Mouse (Mus musculus) spleen, adult 2 months (tissue): ENCODE results near the gene Lsm11. TPM values are rescaled to one million over a fixed set of nuclear protein-coding genes. Genes with fewer than 3 reads are reported as not detected.

Experiments used
- DNase-seq, 2 experiments: peaks; one replicate each; pipeline versions ENCODE4 v3.0.0 to v3.0.0-alpha.2; 2012 to 2021; ENCODE audit warnings: low spot score in 2 of 2, low read depth in 1 of 2
- H3K27ac ChIP-seq: fragments of 200-500 bp; 2 replicates; pipeline ENCODE4 v1.5.1; 2012; ENCODE audit warnings: low read length, inconsistent platforms; ENCODE audit not compliant: insufficient read depth
- H3K27me3 ChIP-seq: fragments of 200-500 bp; 2 replicates; pipeline ENCODE4 v1.6.1; 2012; ENCODE audit warnings: mild to moderate bottlenecking, moderate library complexity, low read length, inconsistent platforms; ENCODE audit not compliant: control insufficient read depth, insufficient read depth
- H3K36me3 ChIP-seq: fragments of 200-500 bp; 2 replicates; pipeline ENCODE4 v1.6.1; 2012; ENCODE audit warnings: mild to moderate bottlenecking, low read length, inconsistent platforms; ENCODE audit not compliant: control insufficient read depth, insufficient read depth
- H3K4me1 ChIP-seq: fragments of 200-500 bp; 2 replicates; pipeline ENCODE4 v1.6.1; 2011; ENCODE audit warnings: inconsistent platforms; ENCODE audit not compliant: control insufficient read depth, insufficient read depth, insufficient read length
- H3K4me3 ChIP-seq: fragments of 200-500 bp; 2 replicates; pipeline ENCODE4 v1.5.1; 2011; ENCODE audit warnings: mild to moderate bottlenecking, inconsistent platforms; ENCODE audit not compliant: insufficient read depth, insufficient read length; ENCODE audit errors: extremely low read depth
- CTCF ChIP-seq: fragments of 200-500 bp; IDR thresholded peaks from 2 replicates; pipeline ENCODE4 v1.5.1; 2011; ENCODE audit warnings: mild to moderate bottlenecking, inconsistent platforms; ENCODE audit not compliant: insufficient read depth, insufficient read length, insufficient replicate concordance; ENCODE audit errors: extremely low read depth
- POLR2A ChIP-seq: fragments of 200-500 bp; IDR thresholded peaks from 2 replicates; pipeline ENCODE4 v1.6.1; 2011; ENCODE audit warnings: low read depth, low read length, inconsistent platforms
- WGBS: fragments of 180-500 bp; shearing (Covaris S2); methylation state at CpG from one replicate; pipeline ENCODE4 v1.1.7; 2018; 5-methylcytosine and 5-hydroxymethylcytosine counted together
- polyA plus RNA-seq: library from polyadenylated mRNA; depleted of rRNA; stranded (reverse); fragments of >200 nt; gene quantifications from 2 replicates; pipeline ENCODE4 v1.2.3, GENCODE M21; 2012

Gene Lsm11
- polyA plus RNA-seq, 1 experiment: 3.4 TPM

- no peaks in the 10 kb centered on the region for H3K4me1 ChIP-seq
- TF ChIP-seq POLR2A (no peak), CTCF (no peak)
- H3K36me3 ChIP-seq: peaks cover 48% of the 10 kb centered on the region
- WGBS: 85% methylated on average over 5 of the region's 5 CpGs
- no peaks in the 10 kb centered on the region for H3K27me3 ChIP-seq
- no peak overlapping the region for H3K27ac ChIP-seq
- H3K4me3 ChIP-seq: no peak overlapping the region
- DNase-seq: no peak
Observed at GRCm38 (mm10) chr11:45907301-45907700, 37.4 kb downstream of the Lsm11 start.

- Histone ChIP-seq H3K36me3 (peaks cover 43% of the 10 kb centered on the region), H3K27me3 (no peaks in the 10 kb centered on the region), H3K4me3 (no peak overlapping the region), H3K27ac (no peak overlapping the region), H3K4me1 (no peaks in the 10 kb centered on the region)
- TF ChIP-seq CTCF: no peak
- TF ChIP-seq POLR2A: no peak
- 86% methylated on average over 8 of the region's 8 CpGs for WGBS
- no peak for DNase-seq
Observed at GRCm38 (mm10) chr11:45906109-45906786, 38.5 kb downstream of the Lsm11 start.

- Histone ChIP-seq H3K4me1 (no peaks in the 10 kb centered on the region), H3K36me3 (peaks cover 26% of the 10 kb centered on the region), H3K27me3 (no peaks in the 10 kb centered on the region), H3K27ac (no peak overlapping the region), H3K4me3 (no peak overlapping the region)
- DNase-seq: no peak
- TF ChIP-seq POLR2A (no peak), CTCF (no peak)
- 91% methylated on average over 11 of the region's 11 CpGs for WGBS
Observed at GRCm38 (mm10) chr11:45900233-45901015, 44.3 kb downstream of the Lsm11 start.

- peaks cover 43% of the 10 kb centered on the region for H3K36me3 ChIP-seq
- H3K4me1 ChIP-seq: no peaks in the 10 kb centered on the region
- WGBS: 88% methylated on average over 2 of the region's 2 CpGs
- H3K27me3 ChIP-seq: no peaks in the 10 kb centered on the region
- TF ChIP-seq POLR2A (no peak), CTCF (no peak)
- no peak overlapping the region for H3K27ac ChIP-seq
- no peak for DNase-seq
- no peak overlapping the region for H3K4me3 ChIP-seq
Observed at GRCm38 (mm10) chr11:45897392-45897791, 47.3 kb downstream of the Lsm11 start.

- Histone ChIP-seq H3K27ac (no peak overlapping the region), H3K4me3 (no peak overlapping the region), H3K36me3 (peaks cover 47% of the 10 kb centered on the region), H3K27me3 (no peaks in the 10 kb centered on the region), H3K4me1 (no peaks in the 10 kb centered on the region)
- no peak for TF ChIP-seq POLR2A
- TF ChIP-seq CTCF: no peak
- DNase-seq: no peak
- 91% methylated on average over 5 of the region's 5 CpGs for WGBS
Observed at GRCm38 (mm10) chr11:45892861-45893360, 51.8 kb downstream of the Lsm11 start.

GRCm38 (mm10) chr11:45890423-45890822, 54.3 kb downstream of the Lsm11 start:
- H3K36me3 ChIP-seq: peaks cover 52% of the 10 kb centered on the region
- H3K4me1 ChIP-seq: no peaks in the 10 kb centered on the region
- H3K27me3 ChIP-seq: no peaks in the 10 kb centered on the region
- no peak overlapping the region for H3K27ac ChIP-seq
- TF ChIP-seq POLR2A (no peak), CTCF (no peak)
- no peak for DNase-seq
- 97% methylated on average over 20 of the region's 20 CpGs for WGBS
- no peak overlapping the region for H3K4me3 ChIP-seq
